Mouse (Mus musculus): ENCODE data around the gene Sod2. TPM values are rescaled to one million over a fixed set of nuclear protein-coding genes. Genes with fewer than 3 reads are reported as not detected.
"Not testable (repeated sequence)": the region's sequence is repeated elsewhere in the genome, so short reads cannot be mapped to it uniquely, and the experiment has no call there.

Sod2 gene
- total and polyA plus RNA-seq, 2 experiments from 2014 or later: 149 to 229 TPM

- no CpG with 5 or more reads among the region's 4 CpGs for WGBS
- H3K4me3 ChIP-seq (ENCODE audit: low read length); H3K27ac ChIP-seq; H3K9ac ChIP-seq (replicated peaks; ENCODE audit: low read length); H3K27me3 ChIP-seq (ENCODE audit: insufficient read depth, low read length); ATAC-seq; H3K36me3 ChIP-seq (ENCODE audit: insufficient read depth, low read length); H3K9me3 ChIP-seq (ENCODE audit: low read length); H3K4me2 ChIP-seq (ENCODE audit: low read depth, low read length); DNase-seq (ENCODE audit: low spot score); H3K4me1 ChIP-seq (ENCODE audit: insufficient read depth, low read length): not testable (repeated sequence)
These were observed 61.3 kb downstream of the Sod2 start for GRCm38 (mm10) chr17:13067864-13068385.

GRCm38 (mm10) chr17:13069227-13069626 is 62.6 kb downstream of the Sod2 start:
- DNase-seq (ENCODE audit: low spot score); H3K27me3 ChIP-seq (ENCODE audit: insufficient read depth, low read length); H3K4me2 ChIP-seq (ENCODE audit: low read depth, low read length); H3K9ac ChIP-seq (replicated peaks; ENCODE audit: low read length); H3K27ac ChIP-seq; H3K9me3 ChIP-seq (ENCODE audit: low read length); ATAC-seq; H3K36me3 ChIP-seq (ENCODE audit: insufficient read depth, low read length); H3K4me1 ChIP-seq (ENCODE audit: insufficient read depth, low read length); H3K4me3 ChIP-seq (ENCODE audit: low read length): not testable (repeated sequence)
- 70% methylated on average over 3 of the region's 5 CpGs for WGBS

Other genes with a start within 250 kb of the Sod2 start
- gene Igf2r, start 237.2 kb upstream of the Sod2 start, total RNA-seq (2014; rRNA removed): 30.7 and 30.9 TPM in 2 replicates
- gene Igf2r, start 237.2 kb upstream of the Sod2 start, polyA plus RNA-seq (2015; fragmentation: Nextera tagmentation; extraction: Ambion mirVana): 4.2 and 4.7 TPM in 2 replicates
- 0.10 TPM in 1 of 2 replicates, not detected in the other for gene Mas1, start 138.7 kb upstream of the Sod2 start, total RNA-seq (2014; rRNA removed)
- gene Mas1, start 138.7 kb upstream of the Sod2 start, polyA plus RNA-seq (2015; fragmentation: Nextera tagmentation; extraction: Ambion mirVana): 0.19 and 0.32 TPM in 2 replicates
- gene Mrgprh, start 130.8 kb upstream of the Sod2 start, total RNA-seq (2014; rRNA removed): not detected in 2 replicates
- gene Mrgprh, start 130.8 kb upstream of the Sod2 start, polyA plus RNA-seq (2015; fragmentation: Nextera tagmentation; extraction: Ambion mirVana): not detected in 2 replicates
- gene Pnldc1, start 96.6 kb upstream of the Sod2 start, total RNA-seq (2014; rRNA removed): 0.94 and 2.4 TPM in 2 replicates
- gene Pnldc1, start 96.6 kb upstream of the Sod2 start, polyA plus RNA-seq (2015; fragmentation: Nextera tagmentation; extraction: Ambion mirVana): 1.8 and 2.0 TPM in 2 replicates
- 310 and 510 TPM in 2 replicates for gene Tcp1, start 91.1 kb upstream of the Sod2 start, total RNA-seq (2014; rRNA removed)
- gene Tcp1, start 91.1 kb upstream of the Sod2 start, polyA plus RNA-seq (2015; fragmentation: Nextera tagmentation; extraction: Ambion mirVana): 350 TPM in 2 replicates
- 34.1 and 46.9 TPM in 2 replicates for gene Mrpl18, start 90.5 kb upstream of the Sod2 start, total RNA-seq (2014; rRNA removed)
- 116 and 123 TPM in 2 replicates for gene Mrpl18, start 90.5 kb upstream of the Sod2 start, polyA plus RNA-seq (2015; fragmentation: Nextera tagmentation; extraction: Ambion mirVana)
- 0.36 and 0.94 TPM in 2 replicates for gene Acat3, start 66.2 kb upstream of the Sod2 start, total RNA-seq (2014; rRNA removed)
- gene Acat3, start 66.2 kb upstream of the Sod2 start, polyA plus RNA-seq (2015; fragmentation: Nextera tagmentation; extraction: Ambion mirVana): 0.75 and 0.91 TPM in 2 replicates
- 155 and 161 TPM in 2 replicates for gene Acat2, start 46.1 kb upstream of the Sod2 start, total RNA-seq (2014; rRNA removed)
- 212 and 215 TPM in 2 replicates for gene Acat2, start 46.1 kb upstream of the Sod2 start, polyA plus RNA-seq (2015; fragmentation: Nextera tagmentation; extraction: Ambion mirVana)
- 48.9 and 54.2 TPM in 2 replicates for gene Wtap, start 12.7 kb upstream of the Sod2 start, total RNA-seq (2014; rRNA removed)
- gene Wtap, start 12.7 kb upstream of the Sod2 start, polyA plus RNA-seq (2015; fragmentation: Nextera tagmentation; extraction: Ambion mirVana): 123 and 126 TPM in 2 replicates
- 0.73 TPM in 1 of 2 replicates, not detected in the other for gene Gpr31b, start 45.5 kb downstream of the Sod2 start, total RNA-seq (2014; rRNA removed)
- not detected in 2 replicates for gene Gpr31b, start 45.5 kb downstream of the Sod2 start, polyA plus RNA-seq (2015; fragmentation: Nextera tagmentation; extraction: Ambion mirVana)
- gene Tcp10b, start 54.3 kb downstream of the Sod2 start, total RNA-seq (2014; rRNA removed): 0.18 TPM in 1 of 2 replicates, not detected in the other
- gene Tcp10b, start 54.3 kb downstream of the Sod2 start, polyA plus RNA-seq (2015; fragmentation: Nextera tagmentation; extraction: Ambion mirVana): 0.28 and 0.31 TPM in 2 replicates
- gene Unc93a, start 125.0 kb downstream of the Sod2 start, total RNA-seq (2014; rRNA removed): not detected in 2 replicates
- 0.08 TPM in 1 of 2 replicates, not detected in the other for gene Unc93a, start 125.0 kb downstream of the Sod2 start, polyA plus RNA-seq (2015; fragmentation: Nextera tagmentation; extraction: Ambion mirVana)
- not detected in 2 replicates for gene Smok2a, start 214.3 kb downstream of the Sod2 start, total RNA-seq (2014; rRNA removed)
- not detected in 2 replicates for gene Smok2a, start 214.3 kb downstream of the Sod2 start, polyA plus RNA-seq (2015; fragmentation: Nextera tagmentation; extraction: Ambion mirVana)
- gene Smok2b, start 223.4 kb downstream of the Sod2 start, total RNA-seq (2014; rRNA removed): not detected in 2 replicates
- gene Smok2b, start 223.4 kb downstream of the Sod2 start, polyA plus RNA-seq (2015; fragmentation: Nextera tagmentation; extraction: Ambion mirVana): not detected in 2 replicates